Mouse (Mus musculus) neural tube, embryonic 11.5 days (tissue): ENCODE measurements around the gene Daw1. TPM values are rescaled to one million over a fixed set of nuclear protein-coding genes. Genes with fewer than 3 reads are reported as not detected.

Experiments used
- ATAC-seq: fragments of 200-750 bp; cut with Nextera tagmentation; 2 replicates; pipeline ENCODE4 v1.8.0; 2017; ENCODE audit warnings: moderate number of reproducible peaks, mild to moderate bottlenecking, moderate TSS enrichment, moderate library complexity; ENCODE audit not compliant: insufficient read depth, low FRiP score, low TSS enrichment
- DNase-seq: peaks from one replicate; pipeline ENCODE4 v3.0.0-alpha.2; 2015; ENCODE audit warnings: low spot score
- H3K27ac ChIP-seq: fragments of 300-500 bp; sonication (generic); 2 replicates; pipeline ENCODE4 v1.5.1; 2014; ENCODE audit warnings: low read depth, mild to moderate bottlenecking, low read length
- H3K27me3 ChIP-seq: fragments of 300-500 bp; sonication (generic); 2 replicates; pipeline ENCODE4 v1.6.1; 2014; ENCODE audit warnings: mild to moderate bottlenecking, low read length, mixed read lengths; ENCODE audit not compliant: control insufficient read depth, insufficient read depth
- H3K36me3 ChIP-seq: fragments of 300-500 bp; sonication (generic); 2 replicates; pipeline ENCODE4 v1.6.1; 2014; ENCODE audit warnings: mild to moderate bottlenecking, low read length, moderate library complexity, mixed read lengths; ENCODE audit not compliant: control insufficient read depth, insufficient read depth
- H3K4me1 ChIP-seq: fragments of 300-500 bp; sonication (generic); 2 replicates; pipeline ENCODE4 v1.6.1; 2014; ENCODE audit warnings: low read length, mixed read lengths; ENCODE audit not compliant: control insufficient read depth, insufficient read depth
- H3K4me2 ChIP-seq: fragments of 300-500 bp; sonication (generic); 2 replicates; pipeline ENCODE4 v1.6.1; 2014; ENCODE audit warnings: low read depth, mild to moderate bottlenecking, moderate library complexity
- H3K4me3 ChIP-seq: fragments of 300-500 bp; sonication (generic); 2 replicates; pipeline ENCODE4 v1.5.1; 2014; ENCODE audit warnings: low read depth, low read length
- H3K9ac ChIP-seq: fragments of 300-500 bp; sonication (generic); 2 replicates; pipeline ENCODE4 v1.6.1; 2014; ENCODE audit warnings: mild to moderate bottlenecking, low read length
- H3K9me3 ChIP-seq: fragments of 300-500 bp; sonication (generic); 2 replicates; pipeline ENCODE4 v1.6.1; 2016; ENCODE audit warnings: low read length; ENCODE audit not compliant: control insufficient read depth
- WGBS: fragments of 180-500 bp; shearing (Covaris S2); extraction: QIAGEN DNeasy Blood & Tissue Kit; methylation state at CpG from one replicate; pipeline ENCODE4 v1.1.7; 2014; 5-methylcytosine and 5-hydroxymethylcytosine counted together
- polyA plus RNA-seq: library from polyadenylated mRNA; unstranded; fragments of >200 nt; fragmentation: Nextera tagmentation; extraction: Ambion mirVana; gene quantifications from 2 replicates; pipeline ENCODE4 v1.2.1, GENCODE M21; 2014

Daw1 gene
- polyA plus RNA-seq, 1 experiment from 2014 or later, result not detected

GRCm38 (mm10) chr1:83135829-83136228 is 23.7 kb upstream of the Daw1 start:
- Histone ChIP-seq H3K4me2 (no peak overlapping the region), H3K27ac (no peak overlapping the region), H3K27me3 (no peaks in the 10 kb centered on the region), H3K4me1 (no peaks in the 10 kb centered on the region), H3K9ac (no peak overlapping the region), H3K4me3 (no peak overlapping the region), H3K9me3 (no peaks in the 10 kb centered on the region), H3K36me3 (no peaks in the 10 kb centered on the region)
- ATAC-seq, result no peak
- DNase-seq, result no peak
- 87% methylated on average over 7 of the region's 7 CpGs for WGBS

- 88% methylated on average over 8 of the region's 8 CpGs for WGBS
- H3K4me1 ChIP-seq, result no peaks in the 10 kb centered on the region
- H3K27me3 ChIP-seq, result no peaks in the 10 kb centered on the region
- no peak for ATAC-seq
- H3K9me3 ChIP-seq, result no peaks in the 10 kb centered on the region
- H3K36me3 ChIP-seq, result no peaks in the 10 kb centered on the region
- H3K4me2 ChIP-seq, result no peak overlapping the region
- DNase-seq, result no peak
- H3K9ac ChIP-seq, result no peak overlapping the region
- no peak overlapping the region for H3K4me3 ChIP-seq
- H3K27ac ChIP-seq, result no peak overlapping the region
These were observed 21.7 kb upstream of the Daw1 start for GRCm38 (mm10) chr1:83137847-83138246.

GRCm38 (mm10) chr1:83138721-83139120 is 20.8 kb upstream of the Daw1 start:
- H3K9me3 ChIP-seq, result no peaks in the 10 kb centered on the region
- no peaks in the 10 kb centered on the region for H3K4me1 ChIP-seq
- no peak overlapping the region for H3K27ac ChIP-seq
- no peaks in the 10 kb centered on the region for H3K27me3 ChIP-seq
- H3K4me2 ChIP-seq, result no peak overlapping the region
- WGBS, result 85% methylated on average over 6 of the region's 6 CpGs
- H3K36me3 ChIP-seq, result no peaks in the 10 kb centered on the region
- ATAC-seq, result no peak
- no peak for DNase-seq
- no peak overlapping the region for H3K9ac ChIP-seq
- H3K4me3 ChIP-seq, result no peak overlapping the region

- DNase-seq (no peak), ATAC-seq (no peak)
- Histone ChIP-seq H3K27ac (no peak overlapping the region), H3K9ac (no peak overlapping the region), H3K4me2 (no peak overlapping the region), H3K36me3 (no peaks in the 10 kb centered on the region), H3K4me3 (no peak overlapping the region), H3K27me3 (no peaks in the 10 kb centered on the region), H3K4me1 (no peaks in the 10 kb centered on the region), H3K9me3 (no peaks in the 10 kb centered on the region)
- WGBS, result 86% methylated on average over 8 of the region's 8 CpGs
These were observed 18.0 kb upstream of the Daw1 start for GRCm38 (mm10) chr1:83141510-83141909.

GRCm38 (mm10) chr1:83142055-83142454 is 17.5 kb upstream of the Daw1 start:
- Histone ChIP-seq H3K36me3 (no peaks in the 10 kb centered on the region), H3K27ac (no peak overlapping the region), H3K9me3 (no peaks in the 10 kb centered on the region), H3K4me2 (no peak overlapping the region), H3K9ac (no peak overlapping the region), H3K4me1 (no peaks in the 10 kb centered on the region), H3K4me3 (no peak overlapping the region), H3K27me3 (no peaks in the 10 kb centered on the region)
- no peak for ATAC-seq
- 93% methylated on average over 5 of the region's 5 CpGs for WGBS
- no peak for DNase-seq

- 89% methylated on average over 2 of the region's 2 CpGs for WGBS
- ATAC-seq, result no peak
- no peaks in the 10 kb centered on the region for H3K4me1 ChIP-seq
These were observed 13.0 kb upstream of the Daw1 start for GRCm38 (mm10) chr1:83146547-83146946.

GRCm38 (mm10) chr1:83150227-83150626 is 9.3 kb upstream of the Daw1 start:
- no peaks in the 10 kb centered on the region for H3K4me1 ChIP-seq
- no peaks in the 10 kb centered on the region for H3K36me3 ChIP-seq
- H3K9me3 ChIP-seq, result no peaks in the 10 kb centered on the region
- no peak overlapping the region for H3K27ac ChIP-seq
- H3K4me2 ChIP-seq, result no peak overlapping the region
- H3K9ac ChIP-seq, result no peak overlapping the region
- WGBS, result 81% methylated on average over 3 of the region's 3 CpGs
- ATAC-seq (no peak), DNase-seq (no peak)
- H3K4me3 ChIP-seq, result no peak overlapping the region
- no peaks in the 10 kb centered on the region for H3K27me3 ChIP-seq

More at GRCm38 (mm10) chr1:83146547-83146946, 13.0 kb upstream of the Daw1 start:
- no peaks in the 10 kb centered on the region for H3K36me3 ChIP-seq
- no peak for DNase-seq
- H3K27me3 ChIP-seq, result no peaks in the 10 kb centered on the region
- no peak overlapping the region for H3K4me2 ChIP-seq
- H3K27ac ChIP-seq, result no peak overlapping the region
- H3K4me3 ChIP-seq, result no peak overlapping the region
- no peaks in the 10 kb centered on the region for H3K9me3 ChIP-seq
- H3K9ac ChIP-seq, result no peak overlapping the region

- DNase-seq, result no peak
- H3K27ac ChIP-seq, result no peak overlapping the region
- no peak overlapping the region for H3K4me3 ChIP-seq
- H3K27me3 ChIP-seq, result no peaks in the 10 kb centered on the region
- no peak for ATAC-seq
- H3K36me3 ChIP-seq, result no peaks in the 10 kb centered on the region
- H3K4me2 ChIP-seq, result no peak overlapping the region
- no peak overlapping the region for H3K9ac ChIP-seq
- no peaks in the 10 kb centered on the region for H3K4me1 ChIP-seq
- no peaks in the 10 kb centered on the region for H3K9me3 ChIP-seq
- 90% methylated on average over 3 of the region's 3 CpGs for WGBS
These were observed 6.6 kb upstream of the Daw1 start for GRCm38 (mm10) chr1:83152961-83153360.

GRCm38 (mm10) chr1:83156876-83157275 is 2.7 kb upstream of the Daw1 start:
- no peak overlapping the region for H3K4me3 ChIP-seq
- WGBS, result 61% methylated on average over 1 of the region's 1 CpGs
- H3K4me1 ChIP-seq, result no peaks in the 10 kb centered on the region
- no peak overlapping the region for H3K4me2 ChIP-seq
- no peak overlapping the region for H3K9ac ChIP-seq
- no peaks in the 10 kb centered on the region for H3K9me3 ChIP-seq
- H3K36me3 ChIP-seq, result no peaks in the 10 kb centered on the region
- no peaks in the 10 kb centered on the region for H3K27me3 ChIP-seq
- ATAC-seq, result no peak
- no peak overlapping the region for H3K27ac ChIP-seq
- no peak for DNase-seq
